Mouse (Mus musculus): ENCODE data around the gene Tmem135. TPM values are rescaled to one million over a fixed set of nuclear protein-coding genes. Genes with fewer than 3 reads are reported as not detected.
"Not testable (repeated sequence)": the region's sequence is repeated elsewhere in the genome, so short reads cannot be mapped to it uniquely, and the experiment has no call there.

The Tmem135 gene
- polyA plus RNA-seq, 1 experiment from 2014 or later, result 14.6 TPM

GRCm38 (mm10) chr7:89282664-89283063 is 121.4 kb downstream of the Tmem135 start:
- H3K27me3 ChIP-seq (ENCODE audit: control insufficient read depth, insufficient read depth, low read length), result no peaks in the 10 kb centered on the region
- no peak overlapping the region for H3K9ac ChIP-seq (ENCODE audit: low read depth, low read length)
- H3K36me3 ChIP-seq (ENCODE audit: control insufficient read depth, insufficient read depth, low read length), result no peaks in the 10 kb centered on the region
- H3K4me1 ChIP-seq (replicated peaks; ENCODE audit: control insufficient read depth, insufficient read depth, low read length), result no peaks in the 10 kb centered on the region
- DNase-seq (ENCODE audit: low spot score) (no peak), ATAC-seq (ENCODE audit: low FRiP score) (no peak)
- H3K4me2 ChIP-seq (replicated peaks; ENCODE audit: low read depth, low read length), result no peak overlapping the region
- H3K4me3 ChIP-seq (ENCODE audit: low read depth, low read length), result no peak overlapping the region
- 95% methylated on average over 7 of the region's 7 CpGs for WGBS
- no peaks in the 10 kb centered on the region for H3K9me3 ChIP-seq (ENCODE audit: control insufficient read depth, low read length)
- H3K27ac ChIP-seq (ENCODE audit: low read depth, low read length), result no peak overlapping the region

- H3K9me3 ChIP-seq (ENCODE audit: control insufficient read depth, low read length); H3K9ac ChIP-seq (ENCODE audit: low read depth, low read length): not testable (repeated sequence)
Observed at GRCm38 (mm10) chr7:89270438-89270837, 133.6 kb downstream of the Tmem135 start.

GRCm38 (mm10) chr7:89269826-89270225 is 134.2 kb downstream of the Tmem135 start:
- WGBS, result 92% methylated on average over 6 of the region's 6 CpGs
- Histone ChIP-seq H3K4me1 (replicated peaks; ENCODE audit: control insufficient read depth, insufficient read depth, low read length) (no peaks in the 10 kb centered on the region), H3K4me2 (replicated peaks; ENCODE audit: low read depth, low read length) (no peak overlapping the region), H3K9me3 (ENCODE audit: control insufficient read depth, low read length) (no peaks in the 10 kb centered on the region), H3K4me3 (ENCODE audit: low read depth, low read length) (no peak overlapping the region), H3K9ac (ENCODE audit: low read depth, low read length) (no peak overlapping the region), H3K27me3 (ENCODE audit: control insufficient read depth, insufficient read depth, low read length) (no peaks in the 10 kb centered on the region), H3K27ac (ENCODE audit: low read depth, low read length) (no peak overlapping the region), H3K36me3 (ENCODE audit: control insufficient read depth, insufficient read depth, low read length) (no peaks in the 10 kb centered on the region)
- no peak for ATAC-seq (ENCODE audit: low FRiP score)
- DNase-seq (ENCODE audit: low spot score), result no peak

More at GRCm38 (mm10) chr7:89270438-89270837, 133.6 kb downstream of the Tmem135 start:
- H3K4me3 ChIP-seq (ENCODE audit: low read depth, low read length); H3K4me2 ChIP-seq (replicated peaks; ENCODE audit: low read depth, low read length); H3K36me3 ChIP-seq (ENCODE audit: control insufficient read depth, insufficient read depth, low read length); H3K27me3 ChIP-seq (ENCODE audit: control insufficient read depth, insufficient read depth, low read length); ATAC-seq (ENCODE audit: low FRiP score); H3K4me1 ChIP-seq (replicated peaks; ENCODE audit: control insufficient read depth, insufficient read depth, low read length); H3K27ac ChIP-seq (ENCODE audit: low read depth, low read length); DNase-seq (ENCODE audit: low spot score): not testable (repeated sequence)

GRCm38 (mm10) chr7:89267542-89267941 is 136.5 kb downstream of the Tmem135 start:
- WGBS, result 93% methylated on average over 1 of the region's 1 CpGs
- Histone ChIP-seq H3K4me3 (ENCODE audit: low read depth, low read length) (no peak overlapping the region), H3K9me3 (ENCODE audit: control insufficient read depth, low read length) (no peaks in the 10 kb centered on the region), H3K9ac (ENCODE audit: low read depth, low read length) (no peak overlapping the region), H3K27me3 (ENCODE audit: control insufficient read depth, insufficient read depth, low read length) (no peaks in the 10 kb centered on the region), H3K36me3 (ENCODE audit: control insufficient read depth, insufficient read depth, low read length) (no peaks in the 10 kb centered on the region), H3K4me2 (replicated peaks; ENCODE audit: low read depth, low read length) (no peak overlapping the region), H3K4me1 (replicated peaks; ENCODE audit: control insufficient read depth, insufficient read depth, low read length) (no peaks in the 10 kb centered on the region), H3K27ac (ENCODE audit: low read depth, low read length) (no peak overlapping the region)
- no peak for ATAC-seq (ENCODE audit: low FRiP score)
- no peak for DNase-seq (ENCODE audit: low spot score)

- ATAC-seq (ENCODE audit: low FRiP score) (no peak), DNase-seq (ENCODE audit: low spot score) (no peak)
- Histone ChIP-seq H3K9ac (ENCODE audit: low read depth, low read length) (no peak overlapping the region), H3K4me1 (replicated peaks; ENCODE audit: control insufficient read depth, insufficient read depth, low read length) (no peaks in the 10 kb centered on the region), H3K27me3 (ENCODE audit: control insufficient read depth, insufficient read depth, low read length) (no peaks in the 10 kb centered on the region), H3K4me2 (replicated peaks; ENCODE audit: low read depth, low read length) (no peak overlapping the region), H3K27ac (ENCODE audit: low read depth, low read length) (no peak overlapping the region), H3K36me3 (ENCODE audit: control insufficient read depth, insufficient read depth, low read length) (no peaks in the 10 kb centered on the region), H3K4me3 (ENCODE audit: low read depth, low read length) (no peak overlapping the region), H3K9me3 (ENCODE audit: control insufficient read depth, low read length) (no peaks in the 10 kb centered on the region)
- WGBS, result 87% methylated on average over 7 of the region's 7 CpGs
Observed at GRCm38 (mm10) chr7:89266017-89266760, 137.8 kb downstream of the Tmem135 start.

GRCm38 (mm10) chr7:89260966-89261365 is 143.1 kb downstream of the Tmem135 start:
- Histone ChIP-seq H3K4me3 (ENCODE audit: low read depth, low read length) (no peak overlapping the region), H3K4me2 (replicated peaks; ENCODE audit: low read depth, low read length) (no peak overlapping the region), H3K36me3 (ENCODE audit: control insufficient read depth, insufficient read depth, low read length) (no peaks in the 10 kb centered on the region), H3K27ac (ENCODE audit: low read depth, low read length) (no peak overlapping the region), H3K9ac (ENCODE audit: low read depth, low read length) (no peak overlapping the region), H3K9me3 (ENCODE audit: control insufficient read depth, low read length) (no peaks in the 10 kb centered on the region), H3K27me3 (ENCODE audit: control insufficient read depth, insufficient read depth, low read length) (no peaks in the 10 kb centered on the region), H3K4me1 (replicated peaks; ENCODE audit: control insufficient read depth, insufficient read depth, low read length) (no peaks in the 10 kb centered on the region)
- DNase-seq (ENCODE audit: low spot score), result no peak
- ATAC-seq (ENCODE audit: low FRiP score), result no peak

GRCm38 (mm10) chr7:89258832-89259231 is 145.2 kb downstream of the Tmem135 start:
- Histone ChIP-seq H3K4me2 (replicated peaks; ENCODE audit: low read depth, low read length) (no peak overlapping the region), H3K27me3 (ENCODE audit: control insufficient read depth, insufficient read depth, low read length) (no peaks in the 10 kb centered on the region), H3K27ac (ENCODE audit: low read depth, low read length) (no peak overlapping the region), H3K36me3 (ENCODE audit: control insufficient read depth, insufficient read depth, low read length) (no peaks in the 10 kb centered on the region), H3K9me3 (ENCODE audit: control insufficient read depth, low read length) (no peaks in the 10 kb centered on the region), H3K9ac (ENCODE audit: low read depth, low read length) (no peak overlapping the region), H3K4me1 (replicated peaks; ENCODE audit: control insufficient read depth, insufficient read depth, low read length) (no peaks in the 10 kb centered on the region), H3K4me3 (ENCODE audit: low read depth, low read length) (no peak overlapping the region)
- WGBS, result 80% methylated on average over 2 of the region's 2 CpGs
- no peak for ATAC-seq (ENCODE audit: low FRiP score)
- no peak for DNase-seq (ENCODE audit: low spot score)

GRCm38 (mm10) chr7:89257871-89258502 is 146.0 kb downstream of the Tmem135 start:
- Histone ChIP-seq H3K4me2 (replicated peaks; ENCODE audit: low read depth, low read length) (no peak overlapping the region), H3K27me3 (ENCODE audit: control insufficient read depth, insufficient read depth, low read length) (no peaks in the 10 kb centered on the region), H3K4me3 (ENCODE audit: low read depth, low read length) (no peak overlapping the region), H3K36me3 (ENCODE audit: control insufficient read depth, insufficient read depth, low read length) (no peaks in the 10 kb centered on the region), H3K9me3 (ENCODE audit: control insufficient read depth, low read length) (no peaks in the 10 kb centered on the region), H3K4me1 (replicated peaks; ENCODE audit: control insufficient read depth, insufficient read depth, low read length) (no peaks in the 10 kb centered on the region), H3K9ac (ENCODE audit: low read depth, low read length) (no peak overlapping the region), H3K27ac (ENCODE audit: low read depth, low read length) (no peak overlapping the region)
- DNase-seq (ENCODE audit: low spot score) (no peak), ATAC-seq (ENCODE audit: low FRiP score) (no peak)
- WGBS, result 80% methylated on average over 4 of the region's 4 CpGs

- H3K9ac ChIP-seq (ENCODE audit: low read depth, low read length), result no peak overlapping the region
- no peak overlapping the region for H3K4me3 ChIP-seq (ENCODE audit: low read depth, low read length)
- 92% methylated on average over 3 of the region's 3 CpGs for WGBS
- no peak for DNase-seq (ENCODE audit: low spot score)
- no peaks in the 10 kb centered on the region for H3K9me3 ChIP-seq (ENCODE audit: control insufficient read depth, low read length)
- no peaks in the 10 kb centered on the region for H3K36me3 ChIP-seq (ENCODE audit: control insufficient read depth, insufficient read depth, low read length)
- H3K4me2 ChIP-seq (replicated peaks; ENCODE audit: low read depth, low read length), result no peak overlapping the region
- no peaks in the 10 kb centered on the region for H3K4me1 ChIP-seq (replicated peaks; ENCODE audit: control insufficient read depth, insufficient read depth, low read length)
- no peak for ATAC-seq (ENCODE audit: low FRiP score)
- no peaks in the 10 kb centered on the region for H3K27me3 ChIP-seq (ENCODE audit: control insufficient read depth, insufficient read depth, low read length)
- H3K27ac ChIP-seq (ENCODE audit: low read depth, low read length), result no peak overlapping the region
Observed at GRCm38 (mm10) chr7:89253772-89254171, 150.2 kb downstream of the Tmem135 start.
